Mouse (Mus musculus): ENCODE data around the gene Phldb2.

DNA sequence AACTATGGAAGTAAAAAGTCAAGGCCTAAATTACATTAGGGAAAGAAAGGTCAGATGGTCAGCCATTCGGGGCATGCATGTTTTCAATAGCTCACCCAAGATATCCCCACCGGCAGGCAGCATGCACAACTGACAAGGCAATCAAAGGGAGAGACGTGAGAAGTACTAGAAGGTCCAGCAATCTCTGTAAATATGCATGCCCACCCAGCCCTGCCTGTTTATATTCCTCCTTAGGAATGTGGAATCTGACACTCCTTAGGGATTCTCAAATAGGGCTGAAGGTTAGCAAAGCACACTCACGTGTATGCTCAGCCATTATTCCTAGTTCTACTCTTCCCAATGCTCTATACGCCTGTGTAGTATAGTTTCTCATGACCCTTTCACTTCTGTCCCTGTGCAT is 9.7 kb upstream of the Phldb2 start:
- no peak for TF ChIP-seq CTCF (conservative IDR thresholded peaks at IDR 0.05; ENCODE audit: insufficient read depth, insufficient read length, low read depth, low read length)
- no peak for TF ChIP-seq POLR2A (IDR thresholded peaks at IDR 0.05; ENCODE audit: low read depth, low read length)
